Mouse (Mus musculus): ENCODE measurements around the gene Gtpbp1.

Gtpbp1 gene

GRCm38 (mm10) chr15:79686046-79686869 lies 4.4 kb upstream of the Gtpbp1 start:
- no peak for DNase-seq

GRCm38 (mm10) chr15:79687175-79687574 lies 3.5 kb upstream of the Gtpbp1 start:
- no peak for DNase-seq

GRCm38 (mm10) chr15:79687646-79688267 lies 2.9 kb upstream of the Gtpbp1 start, which contains the start of gene Josd1:
Gene Josd1 (minus strand): TSS chr15:79687919.
- DNase-seq, result peak; percentile 98

- no peak for DNase-seq
Observed at GRCm38 (mm10) chr15:79688268-79688956, 2.2 kb upstream of the Gtpbp1 start.

- DNase-seq, result no peak
Observed at GRCm38 (mm10) chr15:79689662-79690425, 801 bp upstream of the Gtpbp1 start.

- DNase-seq, result no peak
Observed at GRCm38 (mm10) chr15:79691023-79691508, 421 bp downstream of the Gtpbp1 start.

- no peak for DNase-seq
Observed at GRCm38 (mm10) chr15:79692334-79692733, 1.7 kb downstream of the Gtpbp1 start.

- no peak for DNase-seq
Observed at GRCm38 (mm10) chr15:79693740-79694139, 3.1 kb downstream of the Gtpbp1 start.

- no peak for DNase-seq
Observed at GRCm38 (mm10) chr15:79694512-79694911, 3.9 kb downstream of the Gtpbp1 start.

GRCm38 (mm10) chr15:79695516-79695915 lies 4.9 kb downstream of the Gtpbp1 start:
- DNase-seq, result no peak

GRCm38 (mm10) chr15:79696508-79696907 lies 5.9 kb downstream of the Gtpbp1 start:
- peak; percentile 35 for DNase-seq

- DNase-seq, result peak; percentile 29
Observed at GRCm38 (mm10) chr15:79697011-79697410, 6.4 kb downstream of the Gtpbp1 start.

- no peak for DNase-seq
Observed at GRCm38 (mm10) chr15:79697558-79698187, 7.0 kb downstream of the Gtpbp1 start.

GRCm38 (mm10) chr15:79706603-79707214 lies 16.1 kb downstream of the Gtpbp1 start:
- peak; percentile 36 for DNase-seq

- no peak for DNase-seq
Observed at GRCm38 (mm10) chr15:79708229-79708822, 17.7 kb downstream of the Gtpbp1 start.

- no peak for DNase-seq
Observed at GRCm38 (mm10) chr15:79715646-79716045, 25.0 kb downstream of the Gtpbp1 start.

- DNase-seq, result no peak
Observed at GRCm38 (mm10) chr15:79716710-79717109, 26.1 kb downstream of the Gtpbp1 start.

GRCm38 (mm10) chr15:79720267-79720666 lies 29.6 kb downstream of the Gtpbp1 start:
- no peak for DNase-seq

GRCm38 (mm10) chr15:79720796-79721195 lies 30.2 kb downstream of the Gtpbp1 start:
- DNase-seq, result no peak

- peak; percentile 62 for DNase-seq
Observed at GRCm38 (mm10) chr15:79723439-79723838, 32.8 kb downstream of the Gtpbp1 start.

- DNase-seq, result no peak
Observed at GRCm38 (mm10) chr15:79725190-79725789, 34.6 kb downstream of the Gtpbp1 start.

Data from kidney, postnatal 14 days (tissue).